Mouse (Mus musculus) MEL (cell line): ENCODE data around the gene 4930568D16Rik.

Experiments used
- CTCF ChIP-seq, 3 experiments: IDR thresholded peaks in 2 of 3; conservative IDR thresholded peaks in 1 of 3; 2 replicates each; pipeline ENCODE4 v1.5.1; 2011 to 2012; ENCODE audit warnings: low read length in 3 of 3, low read depth in 2 of 3, mild to moderate bottlenecking in 2 of 3, improper control_type of control experiment in 1 of 3, inconsistent platforms in 1 of 3, mixed read lengths in 1 of 3, moderate library complexity in 1 of 3; ENCODE audit not compliant: control insufficient read depth in 1 of 3, insufficient read depth in 1 of 3, poor library complexity in 1 of 3, severe bottlenecking in 1 of 3
- ELF1 ChIP-seq: IDR thresholded peaks from 2 replicates; pipeline ENCODE4 v1.6.1; 2014; ENCODE audit warnings: low read depth, mild to moderate bottlenecking, inconsistent platforms, low read length, improper control_type of control experiment, moderate library complexity
- NELFE ChIP-seq: IDR thresholded peaks from 2 replicates; pipeline ENCODE4 v1.6.1; 2011; ENCODE audit warnings: low read depth, low read length, improper control_type of control experiment
- POLR2A ChIP-seq, 2 experiments: IDR thresholded peaks; 2 replicates each; pipeline ENCODE4 v1.6.1; 2011 to 2012; ENCODE audit warnings: low read length in 2 of 2, mild to moderate bottlenecking in 2 of 2, control low read depth in 1 of 2, improper control_type of control experiment in 1 of 2, low read depth in 1 of 2, moderate library complexity in 1 of 2; ENCODE audit not compliant: control insufficient read depth in 1 of 2, insufficient read depth in 1 of 2, poor library complexity in 1 of 2
- SIN3A ChIP-seq: IDR thresholded peaks from 2 replicates; pipeline ENCODE4 v1.6.1; 2012; ENCODE audit warnings: low read length, improper control_type of control experiment, inconsistent platforms
- UBTF ChIP-seq: IDR thresholded peaks from 2 replicates; pipeline ENCODE4 v1.6.1; 2012; ENCODE audit warnings: low read depth, mild to moderate bottlenecking, inconsistent platforms, low read length, improper control_type of control experiment, moderate library complexity, borderline replicate concordance; ENCODE audit not compliant: insufficient read depth
- ZC3H11A ChIP-seq: IDR thresholded peaks from 2 replicates; pipeline ENCODE4 v1.6.1; 2012; ENCODE audit warnings: low read depth, mild to moderate bottlenecking, inconsistent platforms, low read length, improper control_type of control experiment

- peak; percentile 76 to 94 (median 83) for TF ChIP-seq CTCF (IDR thresholded peaks at IDR 0.05 in 2 of 3, conservative IDR thresholded peaks at IDR 0.05 in 1 of 3; ENCODE audit: control insufficient read depth in 1 of 3, insufficient read depth in 1 of 3, low read depth in 2 of 3, low read length in 3 of 3, poor library complexity in 1 of 3, severe bottlenecking in 1 of 3)
- TF ChIP-seq POLR2A (IDR thresholded peaks at IDR 0.05; ENCODE audit: control insufficient read depth in 1 of 2, insufficient read depth in 1 of 2, low read depth in 1 of 2, low read length in 2 of 2, poor library complexity in 1 of 2): no peak
- no peak for TF ChIP-seq ELF1
- no peak for TF ChIP-seq SIN3A
- no peak for TF ChIP-seq UBTF
- TF ChIP-seq ZC3H11A: peak; percentile 95
- TF ChIP-seq NELFE: no peak
These were observed 5.5 kb upstream of the 4930568D16Rik start for GRCm38 (mm10) chr2:35373003-35373402.
